Mouse (Mus musculus) midbrain, postnatal 0 days (tissue): Measurements from ENCODE around the gene Mfsd12. TPM values are rescaled to one million over a fixed set of nuclear protein-coding genes. Genes with fewer than 3 reads are reported as not detected.

Experiments
- ATAC-seq: fragments of 200-750 bp; cut with Nextera tagmentation; 2 replicates; pipeline ENCODE4 v1.8.0; 2017; ENCODE audit warnings: moderate number of reproducible peaks, mild to moderate bottlenecking, moderate TSS enrichment, moderate library complexity; ENCODE audit not compliant: low FRiP score
- DNase-seq: peaks from one replicate; pipeline ENCODE4 v3.0.0-alpha.2; 2015; ENCODE audit warnings: low spot score
- H3K27ac ChIP-seq: fragments of 300-500 bp; sonication (generic); 2 replicates; pipeline ENCODE4 v1.5.1; 2014; ENCODE audit warnings: low read depth, mild to moderate bottlenecking, low read length, mixed read lengths
- H3K27me3 ChIP-seq: fragments of 300-500 bp; sonication (generic); 2 replicates; pipeline ENCODE4 v1.6.1; 2014; ENCODE audit warnings: low read length, control low read depth, mixed read lengths; ENCODE audit not compliant: insufficient read depth
- H3K36me3 ChIP-seq: fragments of 300-500 bp; sonication (generic); 2 replicates; pipeline ENCODE4 v1.6.1; 2014; ENCODE audit warnings: low read length, control low read depth, mixed read lengths; ENCODE audit not compliant: insufficient read depth
- H3K4me1 ChIP-seq: fragments of 300-500 bp; sonication (generic); 2 replicates; pipeline ENCODE4 v1.6.1; 2014; ENCODE audit warnings: mild to moderate bottlenecking, control low read depth, antibody characterized with exemption, low read length, mixed read lengths; ENCODE audit not compliant: insufficient read depth
- H3K4me2 ChIP-seq: fragments of 300-500 bp; sonication (generic); 2 replicates; pipeline ENCODE4 v1.6.1; 2014; ENCODE audit warnings: low read depth, mild to moderate bottlenecking, low read length, mixed read lengths; ENCODE audit not compliant: poor library complexity, severe bottlenecking
- H3K4me3 ChIP-seq: fragments of 300-500 bp; sonication (generic); 2 replicates; pipeline ENCODE4 v1.5.1; 2014; ENCODE audit warnings: low read depth, mild to moderate bottlenecking, low read length, moderate library complexity
- H3K9ac ChIP-seq: fragments of 300-500 bp; sonication (generic); replicated peaks from 2 replicates; pipeline ENCODE4 v1.6.1; 2014; ENCODE audit warnings: mild to moderate bottlenecking, low read length, moderate library complexity, mixed read lengths; ENCODE audit not compliant: poor library complexity, severe bottlenecking
- H3K9me3 ChIP-seq: fragments of 300-500 bp; sonication (generic); 2 replicates; pipeline ENCODE4 v1.6.1; 2016; ENCODE audit warnings: low read length, control low read depth
- CTCF ChIP-seq: IDR thresholded peaks from 2 replicates; pipeline ENCODE4 v1.5.1; 2016; ENCODE audit warnings: antibody characterized with exemption, mild to moderate bottlenecking
- WGBS: fragments of 180-500 bp; shearing (Covaris S2); extraction: QIAGEN DNeasy Blood & Tissue Kit; methylation state at CpG from one replicate; pipeline ENCODE4 v1.1.7; 2014; 5-methylcytosine and 5-hydroxymethylcytosine counted together
- polyA plus RNA-seq: library from polyadenylated mRNA; unstranded; fragments of >200 nt; fragmentation: Nextera tagmentation; extraction: Ambion mirVana; gene quantifications from 2 replicates; pipeline ENCODE4 v1.2.1, GENCODE M21; 2015
- total RNA-seq: library from RNA; depleted of rRNA; stranded (reverse); fragments of >200 nt; gene quantifications from 2 replicates; pipeline ENCODE4 v1.2.3, GENCODE M21; 2014

Mfsd12 gene
- total and polyA plus RNA-seq, 2 experiments from 2014 or later = 13.6 to 40.6 TPM

DNA sequence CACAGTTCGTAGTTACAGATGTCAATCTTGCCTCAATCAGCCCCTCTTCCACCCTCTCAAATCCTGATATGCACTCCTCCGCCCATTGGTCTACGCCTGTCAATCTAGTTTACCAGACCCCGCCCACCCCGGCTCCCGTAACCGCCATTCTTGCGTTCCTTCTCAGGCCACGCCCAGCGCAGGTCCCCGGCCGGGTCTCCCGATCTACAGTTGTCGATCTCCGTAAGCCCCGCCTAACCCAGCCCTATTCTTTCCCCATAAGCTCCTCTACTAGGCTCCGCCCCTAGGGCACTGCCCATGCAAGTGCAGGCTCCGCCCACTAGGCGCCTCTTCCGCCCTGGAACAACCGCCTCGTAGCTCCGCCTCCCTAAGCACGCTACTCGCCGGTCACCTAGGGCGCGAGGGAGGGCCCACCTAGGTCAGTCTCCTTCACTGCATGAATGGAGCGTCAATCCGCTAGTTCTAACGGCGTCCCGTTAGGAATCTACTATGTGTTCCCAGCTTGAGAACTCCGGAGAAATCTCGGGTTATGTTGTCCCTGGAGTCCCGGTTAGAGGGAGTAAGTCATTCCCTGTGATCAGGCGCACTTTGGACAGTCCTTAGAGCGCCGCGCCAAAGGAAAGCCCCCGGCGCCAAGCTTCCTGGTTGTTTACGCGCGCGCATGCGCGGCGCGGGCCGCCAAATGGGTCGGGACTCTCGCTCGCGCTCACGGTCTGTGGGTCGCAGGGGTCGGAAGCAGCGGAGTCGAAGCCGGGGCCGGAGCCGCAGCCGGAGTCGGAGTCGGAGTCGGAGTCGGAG lies 36.5 kb upstream of the Mfsd12 start, which contains the start of gene Cactin:
Gene Cactin, plus strand, starts transcription at position 554 of the 798 bp plus-strand sequence.
- ATAC-seq (peak; percentile 93), DNase-seq (peak; percentile 100)
- Histone ChIP-seq H3K4me3 (peak within 1 kb of the TSS; percentile 58), H3K36me3 (peaks cover 54% of the 10 kb centered on the region), H3K4me2 (peak within 1 kb of the TSS; percentile 77), H3K9me3 (no peaks in the 10 kb centered on the region), H3K4me1 (0 out of 2 replicates have a peak, but pooled peaks cover 3% of the 10 kb centered on the region), H3K27ac (peak within 1 kb of the TSS; percentile 88), H3K27me3 (no peaks in the 10 kb centered on the region), H3K9ac (peak within 1 kb of the TSS; percentile 62)
- TF ChIP-seq CTCF = peak; percentile 61
- under 1% methylated on average over 68 of the region's 68 CpGs for WGBS

DNA sequence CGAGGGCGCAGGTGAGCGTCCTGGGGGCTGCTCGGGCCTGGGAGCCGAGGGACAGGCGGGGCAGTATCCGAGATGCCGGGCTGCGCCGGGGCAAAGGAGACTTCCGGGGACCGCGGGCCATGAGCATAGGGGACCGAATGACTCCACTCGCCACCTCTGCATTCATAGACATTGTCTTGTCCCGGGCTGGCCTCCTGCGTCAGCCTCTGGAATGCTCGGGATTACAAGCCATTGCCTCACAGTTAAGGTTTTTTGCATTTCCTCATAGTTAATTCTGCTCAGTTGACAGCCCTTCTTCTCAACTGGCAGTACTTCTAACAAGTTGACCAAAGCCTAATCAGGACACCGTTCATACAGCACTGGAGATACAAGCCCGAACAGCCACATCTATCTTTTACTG lies 35.9 kb upstream of the Mfsd12 start:
- peak overlapping the region; percentile 88 for H3K27ac ChIP-seq
- no peaks in the 10 kb centered on the region for H3K9me3 ChIP-seq
- H3K36me3 ChIP-seq = peaks cover 56% of the 10 kb centered on the region
- WGBS = 4% methylated on average over 20 of the region's 20 CpGs
- H3K27me3 ChIP-seq = no peaks in the 10 kb centered on the region
- H3K4me3 ChIP-seq = peak overlapping the region; percentile 58
- peak overlapping the region; percentile 77 for H3K4me2 ChIP-seq
- DNase-seq (no peak), ATAC-seq (no peak)
- H3K9ac ChIP-seq = peak overlapping the region; percentile 62
- H3K4me1 ChIP-seq = 0 out of 2 replicates have a peak, but pooled peaks cover 3% of the 10 kb centered on the region
- no peak for TF ChIP-seq CTCF

DNA sequence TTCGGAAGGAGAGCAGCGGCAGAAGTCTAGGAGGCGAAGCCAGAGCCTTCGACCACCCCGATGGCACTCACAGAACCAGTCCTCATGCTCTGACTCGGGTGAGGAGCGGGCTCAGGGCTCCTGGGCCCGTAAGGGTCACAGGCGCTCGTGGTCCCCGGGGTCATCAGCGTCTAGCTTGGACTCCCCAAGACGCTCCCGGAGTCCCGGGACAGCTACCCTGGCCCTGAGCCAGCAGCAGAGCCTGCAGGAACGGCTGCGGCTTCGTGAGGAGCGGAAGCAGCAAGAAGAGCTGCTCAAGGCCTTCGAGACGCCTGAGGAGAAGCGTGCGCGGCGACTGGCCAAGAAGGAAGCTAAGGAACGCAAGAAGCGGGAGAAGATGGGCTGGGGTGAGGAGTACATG lies 34.8 kb upstream of the Mfsd12 start:
- Histone ChIP-seq H3K9me3 (no peaks in the 10 kb centered on the region), H3K4me3 (no peak overlapping the region), H3K27me3 (no peaks in the 10 kb centered on the region), H3K4me2 (no peak overlapping the region), H3K27ac (no peak overlapping the region), H3K36me3 (peaks cover 62% of the 10 kb centered on the region), H3K4me1 (0 out of 2 replicates have a peak, but pooled peaks cover 3% of the 10 kb centered on the region), H3K9ac (no peak overlapping the region)
- no peak for TF ChIP-seq CTCF
- 95% methylated on average over 27 of the region's 27 CpGs for WGBS
- DNase-seq (no peak), ATAC-seq (no peak)

DNA sequence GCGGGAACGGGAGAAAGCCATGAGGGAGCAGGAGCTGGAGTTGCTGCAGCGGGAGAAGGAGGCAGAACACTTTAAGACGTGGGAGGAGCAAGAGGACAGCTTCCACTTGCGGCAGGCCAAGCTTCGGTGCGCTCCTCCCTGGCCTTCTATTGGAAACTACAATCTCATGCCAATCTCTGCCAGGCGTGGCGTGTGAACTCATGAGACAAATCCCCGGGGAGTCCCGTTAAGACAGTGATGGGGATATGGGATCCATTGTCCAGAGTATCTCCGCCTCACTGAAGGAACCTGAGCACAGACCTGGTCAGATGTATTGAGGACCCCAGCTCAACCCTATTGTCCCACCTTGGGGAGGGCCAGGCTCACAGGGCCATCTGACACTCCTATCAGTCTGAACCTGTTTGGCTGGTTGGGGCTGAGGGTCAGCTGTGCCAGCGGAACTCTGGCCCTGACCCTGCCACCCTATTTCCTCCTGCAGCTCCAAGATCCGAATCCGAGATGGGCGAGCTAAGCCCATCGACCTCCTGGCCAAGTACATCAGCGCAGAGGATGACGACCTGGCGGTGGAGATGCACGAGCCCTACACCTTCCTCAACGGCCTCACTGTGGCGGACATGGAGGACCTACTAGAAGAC lies 34.0 kb upstream of the Mfsd12 start:
- no peaks in the 10 kb centered on the region for H3K27me3 ChIP-seq
- peaks cover 60% of the 10 kb centered on the region for H3K36me3 ChIP-seq
- no peak overlapping the region for H3K27ac ChIP-seq
- H3K4me1 ChIP-seq = 0 out of 2 replicates have a peak, but pooled peaks cover 3% of the 10 kb centered on the region
- H3K4me2 ChIP-seq = no peak overlapping the region
- no peak for TF ChIP-seq CTCF
- H3K9me3 ChIP-seq = no peaks in the 10 kb centered on the region
- no peak overlapping the region for H3K9ac ChIP-seq
- H3K4me3 ChIP-seq = no peak overlapping the region
- ATAC-seq = no peak
- WGBS = 95% methylated on average over 23 of the region's 23 CpGs
- DNase-seq = no peak

DNA sequence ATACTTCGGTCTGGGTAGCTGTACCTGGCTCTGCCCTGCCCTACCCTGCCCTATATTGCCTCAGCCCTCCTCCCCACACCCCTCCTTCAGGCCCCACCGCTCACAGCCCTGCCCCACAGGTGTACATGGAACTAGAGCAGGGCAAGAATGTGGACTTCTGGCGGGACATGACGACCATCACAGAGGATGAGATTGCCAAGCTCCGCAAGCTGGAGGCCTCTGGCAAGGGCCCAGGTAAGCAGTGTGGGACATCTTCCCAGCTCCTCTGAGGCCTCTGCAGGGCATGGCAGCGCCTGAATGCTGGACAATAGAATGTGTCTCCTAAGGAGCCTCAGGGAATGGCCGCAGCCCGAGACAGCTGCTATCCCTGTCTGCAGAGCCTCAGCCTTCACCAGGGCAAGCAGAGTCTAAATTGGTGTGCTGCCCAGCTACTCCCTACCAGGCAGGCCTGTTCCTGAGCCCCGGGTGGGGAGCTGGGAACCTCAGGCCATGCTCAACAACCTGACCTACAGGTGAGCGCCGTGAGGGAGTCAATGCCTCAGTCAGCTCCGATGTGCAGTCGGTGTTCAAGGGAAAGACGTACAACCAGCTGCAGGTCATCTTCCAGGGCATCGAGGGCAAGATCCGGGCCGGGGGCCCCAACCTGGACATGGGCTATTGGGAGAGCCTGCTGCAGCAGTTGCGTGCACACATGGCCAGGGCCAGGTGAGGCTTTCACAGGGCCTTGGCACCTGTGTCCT lies 33.3 kb upstream of the Mfsd12 start:
- H3K9ac ChIP-seq = no peak overlapping the region
- no peak for DNase-seq
- TF ChIP-seq CTCF = no peak
- H3K4me1 ChIP-seq = 0 out of 2 replicates have a peak, but pooled peaks cover 3% of the 10 kb centered on the region
- no peak overlapping the region for H3K27ac ChIP-seq
- H3K4me2 ChIP-seq = no peak overlapping the region
- no peak overlapping the region for H3K4me3 ChIP-seq
- H3K9me3 ChIP-seq = no peaks in the 10 kb centered on the region
- peaks cover 54% of the 10 kb centered on the region for H3K36me3 ChIP-seq
- no peaks in the 10 kb centered on the region for H3K27me3 ChIP-seq
- 97% methylated on average over 18 of the region's 18 CpGs for WGBS
- no peak for ATAC-seq
